Mouse (Mus musculus) lung, embryonic 14.5 days (tissue): ENCODE data around the gene Abcf2. TPM values are rescaled to one million over a fixed set of nuclear protein-coding genes. Genes with fewer than 3 reads are reported as not detected.

Experiments used
- ATAC-seq: fragments of 200-750 bp; cut with Nextera tagmentation; 2 replicates; pipeline ENCODE4 v1.8.0; 2017; ENCODE audit warnings: mild to moderate bottlenecking, moderate TSS enrichment, moderate library complexity; ENCODE audit not compliant: insufficient read depth
- DNase-seq: peaks from one replicate; pipeline ENCODE4 v3.0.0-alpha.2; 2015
- H3K27ac ChIP-seq: fragments of 300-500 bp; sonication (generic); 2 replicates; pipeline ENCODE4 v1.5.1; 2014; ENCODE audit warnings: low read depth, mild to moderate bottlenecking, moderate library complexity
- H3K27me3 ChIP-seq: fragments of 300-500 bp; sonication (generic); 2 replicates; pipeline ENCODE4 v1.6.1; 2014; ENCODE audit warnings: low read length, control low read depth; ENCODE audit not compliant: insufficient read depth
- H3K36me3 ChIP-seq: fragments of 300-500 bp; sonication (generic); 2 replicates; pipeline ENCODE4 v1.6.1; 2014; ENCODE audit warnings: control low read depth; ENCODE audit not compliant: insufficient read depth
- H3K4me1 ChIP-seq: fragments of 300-500 bp; sonication (generic); 2 replicates; pipeline ENCODE4 v1.6.1; 2014; ENCODE audit warnings: antibody characterized with exemption, control low read depth; ENCODE audit not compliant: insufficient read depth
- H3K4me2 ChIP-seq: fragments of 300-500 bp; sonication (generic); 2 replicates; pipeline ENCODE4 v1.6.1; 2014; ENCODE audit warnings: mild to moderate bottlenecking
- H3K4me3 ChIP-seq: fragments of 300-500 bp; sonication (generic); 2 replicates; pipeline ENCODE4 v1.5.1; 2014; ENCODE audit warnings: low read depth, low read length
- H3K9ac ChIP-seq: fragments of 300-500 bp; sonication (generic); 2 replicates; pipeline ENCODE4 v1.6.1; 2014
- H3K9me3 ChIP-seq: fragments of 300-500 bp; sonication (generic); 2 replicates; pipeline ENCODE4 v1.6.1; 2016; ENCODE audit warnings: low read depth, low read length, control low read depth
- CTCF ChIP-seq: IDR thresholded peaks from 2 replicates; pipeline ENCODE4 v1.5.1; 2016; ENCODE audit warnings: antibody characterized with exemption, low read depth
- WGBS: fragments of 180-500 bp; shearing (Covaris S2); extraction: QIAGEN DNeasy Blood & Tissue Kit; methylation state at CpG from one replicate; pipeline ENCODE4 v1.1.7; 2014; 5-methylcytosine and 5-hydroxymethylcytosine counted together
- microRNA counts: library from miRNA; unstranded; fragments of <30 nt; microRNA quantifications from one replicate; lab custom pipeline; 2016
- microRNA-seq: library from miRNA; unstranded; fragments of <30 nt; microRNA quantifications from one replicate; pipeline ENCODE4, GENCODE M21; 2016; ENCODE audit warnings: borderline number of aligned reads
- polyA plus RNA-seq: library from polyadenylated mRNA; unstranded; fragments of >200 nt; fragmentation: Nextera tagmentation; extraction: Ambion mirVana; gene quantifications from 2 replicates; pipeline ENCODE4 v1.2.1, GENCODE M21; 2014

Abcf2 gene
- polyA plus RNA-seq, 1 experiment from 2014 or later = 120 TPM

GRCm38 (mm10) chr5:24526190-24526888 lies 50.9 kb downstream of the Abcf2 start:
- Histone ChIP-seq H3K4me3 (peak overlapping the region; percentile 38), H3K4me2 (peak overlapping the region; percentile 72), H3K27ac (no peak overlapping the region), H3K9me3 (no peaks in the 10 kb centered on the region), H3K9ac (no peak overlapping the region; the same call in 1 of the 2 replicates), H3K4me1 (no peaks in the 10 kb centered on the region), H3K36me3 (no peaks in the 10 kb centered on the region), H3K27me3 (peaks cover 92% of the 10 kb centered on the region)
- ATAC-seq (peak; percentile 35; the same call in 1 of the 2 replicates), DNase-seq (no peak)
- TF ChIP-seq CTCF = no peak
- under 1% methylated on average over 93 of the region's 109 CpGs for WGBS

GRCm38 (mm10) chr5:24525360-24526189 lies 51.7 kb downstream of the Abcf2 start:
- DNase-seq (no peak), ATAC-seq (no peak)
- H3K27ac ChIP-seq = no peak overlapping the region
- H3K4me1 ChIP-seq = no peaks in the 10 kb centered on the region
- H3K27me3 ChIP-seq = peaks cover 87% of the 10 kb centered on the region
- 3% methylated on average over 34 of the region's 34 CpGs for WGBS
- H3K9ac ChIP-seq = no peak overlapping the region
- peak overlapping the region; percentile 72 for H3K4me2 ChIP-seq
- H3K4me3 ChIP-seq = peak overlapping the region; percentile 38
- H3K36me3 ChIP-seq = no peaks in the 10 kb centered on the region
- no peak for TF ChIP-seq CTCF
- H3K9me3 ChIP-seq = no peaks in the 10 kb centered on the region

DNA sequence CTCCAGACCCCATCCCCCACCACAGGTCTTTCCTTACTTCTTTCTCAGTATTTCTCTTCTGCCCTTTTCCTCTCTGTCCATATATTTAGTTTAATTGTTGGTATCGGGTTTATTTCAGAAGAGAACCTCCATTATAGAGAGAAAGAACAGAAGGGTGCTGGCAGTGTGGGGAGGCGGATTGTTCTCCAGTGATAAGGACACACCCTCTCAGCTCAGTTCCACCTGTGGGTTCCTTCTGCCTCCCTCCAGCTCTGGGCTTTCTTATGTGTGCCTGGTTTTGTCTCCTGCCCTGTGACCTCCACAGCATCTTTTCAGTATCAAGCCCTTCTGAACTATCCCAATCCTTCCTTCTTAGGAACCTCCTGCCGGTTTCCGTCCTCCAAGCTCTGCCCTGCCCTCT lies 52.7 kb downstream of the Abcf2 start:
- peaks cover 90% of the 10 kb centered on the region for H3K27me3 ChIP-seq
- no peak for DNase-seq
- no peaks in the 10 kb centered on the region for H3K4me1 ChIP-seq
- no peaks in the 10 kb centered on the region for H3K9me3 ChIP-seq
- no peak overlapping the region for H3K9ac ChIP-seq
- no peak overlapping the region for H3K27ac ChIP-seq
- no peaks in the 10 kb centered on the region for H3K36me3 ChIP-seq
- no peak overlapping the region for H3K4me3 ChIP-seq
- WGBS = 15% methylated on average over 4 of the region's 4 CpGs
- ATAC-seq = no peak
- TF ChIP-seq CTCF = no peak
- no peak overlapping the region for H3K4me2 ChIP-seq

- no peak for ATAC-seq
- DNase-seq = no peak
- no peaks in the 10 kb centered on the region for H3K4me1 ChIP-seq
- H3K27ac ChIP-seq = no peak overlapping the region
- H3K9me3 ChIP-seq = no peaks in the 10 kb centered on the region
- no peak overlapping the region for H3K4me3 ChIP-seq
- 58% methylated on average over 8 of the region's 8 CpGs for WGBS
- no peaks in the 10 kb centered on the region for H3K36me3 ChIP-seq
- H3K9ac ChIP-seq = no peak overlapping the region
- H3K27me3 ChIP-seq = peaks cover 84% of the 10 kb centered on the region
- TF ChIP-seq CTCF = no peak
- no peak overlapping the region for H3K4me2 ChIP-seq
Measured at GRCm38 (mm10) chr5:24523806-24524205, 53.5 kb downstream of the Abcf2 start.

- H3K4me2 ChIP-seq = no peak overlapping the region
- ATAC-seq = no peak
- no peak for TF ChIP-seq CTCF
- peaks cover 64% of the 10 kb centered on the region for H3K27me3 ChIP-seq
- H3K36me3 ChIP-seq = no peaks in the 10 kb centered on the region
- no peak for DNase-seq
- no peak overlapping the region for H3K4me3 ChIP-seq
- no peak overlapping the region for H3K27ac ChIP-seq
- 56% methylated on average over 8 of the region's 8 CpGs for WGBS
- H3K9ac ChIP-seq = no peak overlapping the region
- no peaks in the 10 kb centered on the region for H3K9me3 ChIP-seq
- H3K4me1 ChIP-seq = no peaks in the 10 kb centered on the region
Measured at GRCm38 (mm10) chr5:24521366-24521765, 55.9 kb downstream of the Abcf2 start.

MicroRNAs encoded within 50 kb of the gene (microRNA counts, 519-probe panel; counts per million panel counts)
- 1,432 counts per million, percentile 8 among the panel's probes with 10 or more counts for microRNA mmu-miR-671-3p (lab: Ali Mortazavi, UCI)
- microRNA mmu-miR-671-5p (lab: Ali Mortazavi, UCI) = 30.5 counts per million

Small RNA genes lying within 50 kb of the gene (microRNA-seq; reads per million reads assigned to microRNA genes)
- gene Mir671 = 568 reads per million, percentile 68 among the genes with 10 or more reads in this experiment

Other genes starting within 250 kb of the Abcf2 start
- 3.9 and 5.5 TPM in 2 replicates for gene Kcnh2, start 225.9 kb downstream of the Abcf2 start, polyA plus RNA-seq
- 13.8 and 15.7 TPM in 2 replicates for gene Nos3, start 212.7 kb downstream of the Abcf2 start, polyA plus RNA-seq
- 0.53 and 0.71 TPM in 2 replicates for gene Atg9b, start 185.3 kb downstream of the Abcf2 start, polyA plus RNA-seq
- 39.4 and 43.5 TPM in 2 replicates for gene Abcb8, start 183.8 kb downstream of the Abcf2 start, polyA plus RNA-seq
- gene Asic3, start 164.1 kb downstream of the Abcf2 start, polyA plus RNA-seq = not detected in 2 replicates
- 33.6 and 35.5 TPM in 2 replicates for gene Cdk5, start 153.9 kb downstream of the Abcf2 start, polyA plus RNA-seq
- 29.9 and 35.5 TPM in 2 replicates for gene Slc4a2, start 153.6 kb downstream of the Abcf2 start, polyA plus RNA-seq
- 91.5 and 93.1 TPM in 2 replicates for gene Fastk, start 132.2 kb downstream of the Abcf2 start, polyA plus RNA-seq
- 14.2 and 15.7 TPM in 2 replicates for gene Tmub1, start 129.6 kb downstream of the Abcf2 start, polyA plus RNA-seq
- gene Agap3, start 125.3 kb downstream of the Abcf2 start, polyA plus RNA-seq = 41.7 and 46.5 TPM in 2 replicates
- gene Gbx1, start 50.3 kb downstream of the Abcf2 start, polyA plus RNA-seq = 0.07 TPM in 2 replicates
- 0.29 and 0.42 TPM in 2 replicates for gene Asb10, start 36.5 kb downstream of the Abcf2 start, polyA plus RNA-seq
- gene 4931409K22Rik, start 20.7 kb downstream of the Abcf2 start, polyA plus RNA-seq = not detected in 2 replicates
- gene Chpf2, start 9.3 kb upstream of the Abcf2 start, polyA plus RNA-seq = 12.2 and 14.2 TPM in 2 replicates
- gene Smarcd3, start 46.9 kb upstream of the Abcf2 start, polyA plus RNA-seq = 37.2 and 39.1 TPM in 2 replicates
- 31.6 and 34.1 TPM in 2 replicates for gene Nub1, start 108.1 kb upstream of the Abcf2 start, polyA plus RNA-seq
- gene Wdr86, start 153.3 kb upstream of the Abcf2 start, polyA plus RNA-seq = 39.7 and 43.9 TPM in 2 replicates
- gene Crygn, start 180.5 kb upstream of the Abcf2 start, polyA plus RNA-seq = 1.8 and 2.3 TPM in 2 replicates